Mouse (Mus musculus): ENCODE measurements around the gene Tomm40. TPM values are rescaled to one million over a fixed set of nuclear protein-coding genes. Genes with fewer than 3 reads are reported as not detected.
A peak's percentile ranks its signal among the peaks of the same experiment; 100 is the strongest.

Gene Tomm40
- polyA plus RNA-seq, 1 experiment from 2014 or later: 51.8 TPM

GRCm38 (mm10) chr7:19754065-19754464, 38.8 kb upstream of the Tomm40 start:
- Histone ChIP-seq H3K27ac (ENCODE audit: low read length) (no peak overlapping the region), H3K9ac (ENCODE audit: low read depth, low read length) (no peak overlapping the region), H3K4me3 (ENCODE audit: low read depth, low read length) (no peak overlapping the region), H3K4me2 (ENCODE audit: low read depth, low read length) (no peak overlapping the region), H3K27me3 (ENCODE audit: control insufficient read depth, insufficient read depth, low read depth, low read length) (no peaks in the 10 kb centered on the region), H3K36me3 (ENCODE audit: control insufficient read depth, insufficient read depth) (no peaks in the 10 kb centered on the region), H3K9me3 (replicated peaks; ENCODE audit: control insufficient read depth, low read length) (no peaks in the 10 kb centered on the region), H3K4me1 (ENCODE audit: control insufficient read depth, low read depth, low read length) (peaks cover 15% of the 10 kb centered on the region)
- 53% methylated on average over 1 of the region's 1 CpGs for WGBS (ENCODE audit: insufficient replicate concordance)
- no peak for ATAC-seq (ENCODE audit: low read depth)

GRCm38 (mm10) chr7:19753587-19753986, 38.3 kb upstream of the Tomm40 start:
- H3K9me3 ChIP-seq (replicated peaks; ENCODE audit: control insufficient read depth, low read length): no peaks in the 10 kb centered on the region
- 35% methylated on average over 7 of the region's 7 CpGs for WGBS (ENCODE audit: insufficient replicate concordance)

DNA sequence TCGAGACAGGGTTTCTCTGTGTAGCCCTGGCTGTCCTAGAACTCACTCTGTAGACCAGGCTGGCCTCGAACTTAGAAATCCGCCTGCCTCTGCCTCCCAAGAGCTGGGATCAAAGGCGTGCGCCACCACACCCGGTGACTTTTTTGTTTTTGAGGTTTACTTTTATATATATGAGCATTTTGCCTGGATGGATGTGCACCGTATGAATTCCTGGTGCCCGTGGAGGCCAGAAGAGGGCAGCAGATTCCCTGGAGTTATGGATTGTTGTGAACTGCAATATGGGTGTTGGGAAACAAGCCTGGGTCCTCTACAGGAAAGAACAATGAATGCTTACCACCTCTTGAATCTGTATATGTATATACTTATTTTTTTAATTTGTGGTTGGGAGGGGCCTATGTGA, 37.4 kb upstream of the Tomm40 start:
- no peak overlapping the region for H3K4me3 ChIP-seq (ENCODE audit: low read depth, low read length)
- H3K4me1 ChIP-seq (ENCODE audit: control insufficient read depth, low read depth, low read length): peaks cover 29% of the 10 kb centered on the region
- 65% methylated on average over 8 of the region's 8 CpGs for WGBS (ENCODE audit: insufficient replicate concordance)
- no peaks in the 10 kb centered on the region for H3K9me3 ChIP-seq (replicated peaks; ENCODE audit: control insufficient read depth, low read length)
- H3K9ac ChIP-seq (ENCODE audit: low read depth, low read length): no peak overlapping the region
- H3K4me2 ChIP-seq (ENCODE audit: low read depth, low read length): no peak overlapping the region
- no peaks in the 10 kb centered on the region for H3K27me3 ChIP-seq (ENCODE audit: control insufficient read depth, insufficient read depth, low read depth, low read length)
- H3K27ac ChIP-seq (ENCODE audit: low read length): no peak overlapping the region
- no peak for ATAC-seq (ENCODE audit: low read depth)
- no peaks in the 10 kb centered on the region for H3K36me3 ChIP-seq (ENCODE audit: control insufficient read depth, insufficient read depth)

More at GRCm38 (mm10) chr7:19753587-19753986, 38.3 kb upstream of the Tomm40 start:
- no peak overlapping the region for H3K4me3 ChIP-seq (ENCODE audit: low read depth, low read length)
- H3K27me3 ChIP-seq (ENCODE audit: control insufficient read depth, insufficient read depth, low read depth, low read length): no peaks in the 10 kb centered on the region
- no peak overlapping the region for H3K9ac ChIP-seq (ENCODE audit: low read depth, low read length)
- ATAC-seq (ENCODE audit: low read depth): no peak
- peaks cover 20% of the 10 kb centered on the region for H3K4me1 ChIP-seq (ENCODE audit: control insufficient read depth, low read depth, low read length)
- no peaks in the 10 kb centered on the region for H3K36me3 ChIP-seq (ENCODE audit: control insufficient read depth, insufficient read depth)
- no peak overlapping the region for H3K4me2 ChIP-seq (ENCODE audit: low read depth, low read length)
- no peak overlapping the region for H3K27ac ChIP-seq (ENCODE audit: low read length)

DNA sequence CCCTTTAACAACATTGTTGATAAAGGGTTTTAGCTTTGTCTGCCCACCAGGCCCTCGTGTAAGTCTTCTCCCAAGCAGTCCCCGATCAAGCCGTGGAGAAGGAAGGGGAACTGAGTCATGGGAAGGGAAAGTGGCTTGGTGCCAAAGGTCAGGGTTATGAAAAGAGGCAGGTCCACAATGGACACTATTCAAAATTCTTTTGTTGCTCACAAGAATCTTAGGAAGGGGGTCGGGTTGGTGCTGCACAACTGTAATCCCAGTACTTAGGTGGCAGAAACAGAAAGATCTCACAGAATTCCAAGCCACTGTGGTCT, 35.8 kb upstream of the Tomm40 start:
- Histone ChIP-seq H3K27ac (ENCODE audit: low read length) (no peak overlapping the region), H3K9me3 (replicated peaks; ENCODE audit: control insufficient read depth, low read length) (no peaks in the 10 kb centered on the region), H3K4me1 (ENCODE audit: control insufficient read depth, low read depth, low read length) (peaks cover 36% of the 10 kb centered on the region), H3K9ac (ENCODE audit: low read depth, low read length) (no peak overlapping the region), H3K4me3 (ENCODE audit: low read depth, low read length) (no peak overlapping the region), H3K4me2 (ENCODE audit: low read depth, low read length) (no peak overlapping the region), H3K36me3 (ENCODE audit: control insufficient read depth, insufficient read depth) (no peaks in the 10 kb centered on the region), H3K27me3 (ENCODE audit: control insufficient read depth, insufficient read depth, low read depth, low read length) (no peaks in the 10 kb centered on the region)
- 15% methylated on average over 4 of the region's 4 CpGs for WGBS (ENCODE audit: insufficient replicate concordance)
- no peak for ATAC-seq (ENCODE audit: low read depth)

GRCm38 (mm10) chr7:19750217-19751069, 35.2 kb upstream of the Tomm40 start, which contains the start of gene Nectin2:
Nectin2 (minus strand) TSS chr7:19750483.
- H3K9me3 ChIP-seq (replicated peaks; ENCODE audit: control insufficient read depth, low read length): no peaks in the 10 kb centered on the region
- peak within 1 kb of the TSS; percentile 93 for H3K4me2 ChIP-seq (ENCODE audit: low read depth, low read length)
- H3K27ac ChIP-seq (ENCODE audit: low read length): peak within 1 kb of the TSS; percentile 65
- no peaks in the 10 kb centered on the region for H3K27me3 ChIP-seq (ENCODE audit: control insufficient read depth, insufficient read depth, low read depth, low read length)
- ATAC-seq (ENCODE audit: low read depth): peak; percentile 69
- H3K9ac ChIP-seq (ENCODE audit: low read depth, low read length): peak within 1 kb of the TSS; percentile 69
- H3K4me3 ChIP-seq (ENCODE audit: low read depth, low read length): peak within 1 kb of the TSS; percentile 67
- no peaks in the 10 kb centered on the region for H3K36me3 ChIP-seq (ENCODE audit: control insufficient read depth, insufficient read depth)
- peaks cover 36% of the 10 kb centered on the region for H3K4me1 ChIP-seq (ENCODE audit: control insufficient read depth, low read depth, low read length)
- 17% methylated on average over 19 of the region's 19 CpGs for WGBS (ENCODE audit: insufficient replicate concordance)

- ATAC-seq (ENCODE audit: low read depth): peak; percentile 92
- peak overlapping the region; percentile 69 for H3K9ac ChIP-seq (ENCODE audit: low read depth, low read length)
- peaks cover 36% of the 10 kb centered on the region for H3K4me1 ChIP-seq (ENCODE audit: control insufficient read depth, low read depth, low read length)
- under 1% methylated on average over 46 of the region's 46 CpGs for WGBS (ENCODE audit: insufficient replicate concordance)
- no peaks in the 10 kb centered on the region for H3K9me3 ChIP-seq (replicated peaks; ENCODE audit: control insufficient read depth, low read length)
- peak overlapping the region; percentile 67 for H3K4me3 ChIP-seq (ENCODE audit: low read depth, low read length)
- H3K4me2 ChIP-seq (ENCODE audit: low read depth, low read length): peak overlapping the region; percentile 93
- H3K36me3 ChIP-seq (ENCODE audit: control insufficient read depth, insufficient read depth): no peaks in the 10 kb centered on the region
- H3K27me3 ChIP-seq (ENCODE audit: control insufficient read depth, insufficient read depth, low read depth, low read length): no peaks in the 10 kb centered on the region
- H3K27ac ChIP-seq (ENCODE audit: low read length): peak overlapping the region; percentile 46; the same call in 1 of the 2 replicates
These were observed 34.4 kb upstream of the Tomm40 start for GRCm38 (mm10) chr7:19749389-19750216.

DNA sequence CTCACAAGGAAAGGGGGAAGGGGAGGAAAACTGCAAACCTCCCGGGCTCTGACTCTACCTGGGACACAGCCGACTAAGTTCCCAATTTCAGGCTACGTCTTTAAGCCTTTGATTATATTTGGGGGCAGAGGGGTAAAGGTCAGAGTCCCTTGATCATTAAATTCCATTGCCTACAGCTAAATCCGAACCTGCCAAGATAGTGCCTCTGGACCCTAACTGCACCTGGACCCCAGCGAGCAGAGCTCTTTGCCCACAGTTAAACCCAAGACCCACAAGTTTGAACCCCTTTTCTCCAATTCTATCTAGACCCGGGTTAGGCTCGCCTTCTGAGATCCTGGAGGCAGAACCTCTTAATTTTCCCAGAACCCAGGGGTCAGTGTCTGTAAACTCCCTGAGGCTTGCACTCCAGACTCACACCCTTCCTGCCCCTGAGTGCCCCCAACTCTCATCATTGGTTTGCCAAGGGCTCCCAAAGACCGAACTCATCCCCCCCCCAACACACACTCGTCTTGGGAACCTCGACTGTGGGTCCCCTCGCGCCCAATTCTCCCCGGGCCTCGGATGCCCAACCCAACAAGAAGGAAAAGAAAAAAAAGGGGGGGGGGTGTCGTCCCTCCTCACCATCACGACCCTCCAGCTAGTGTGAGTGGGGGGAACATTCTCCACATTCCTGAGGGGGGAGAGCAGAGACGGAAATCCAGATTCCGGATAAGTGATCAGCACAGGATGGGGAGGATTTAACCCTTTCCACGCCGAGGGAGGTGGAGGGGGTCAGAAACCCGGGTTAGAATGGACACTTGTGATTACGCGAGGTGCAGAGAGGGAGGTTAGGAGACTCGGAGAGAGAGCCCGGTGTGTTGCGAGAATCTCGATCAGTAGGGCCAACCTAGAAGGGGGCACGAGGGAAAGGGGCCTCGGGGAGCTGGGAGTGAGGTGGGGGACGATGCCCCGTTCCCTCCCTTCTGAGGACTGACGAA, 33.3 kb upstream of the Tomm40 start:
- H3K9me3 ChIP-seq (replicated peaks; ENCODE audit: control insufficient read depth, low read length): no peaks in the 10 kb centered on the region
- peak overlapping the region; percentile 46; the same call in 1 of the 2 replicates for H3K27ac ChIP-seq (ENCODE audit: low read length)
- H3K9ac ChIP-seq (ENCODE audit: low read depth, low read length): peak overlapping the region; percentile 69
- ATAC-seq (ENCODE audit: low read depth): no peak
- H3K4me1 ChIP-seq (ENCODE audit: control insufficient read depth, low read depth, low read length): peaks cover 36% of the 10 kb centered on the region
- H3K27me3 ChIP-seq (ENCODE audit: control insufficient read depth, insufficient read depth, low read depth, low read length): no peaks in the 10 kb centered on the region
- peak overlapping the region; percentile 93 for H3K4me2 ChIP-seq (ENCODE audit: low read depth, low read length)
- peak overlapping the region; percentile 67 for H3K4me3 ChIP-seq (ENCODE audit: low read depth, low read length)
- WGBS (ENCODE audit: insufficient replicate concordance): under 1% methylated on average over 32 of the region's 32 CpGs
- no peaks in the 10 kb centered on the region for H3K36me3 ChIP-seq (ENCODE audit: control insufficient read depth, insufficient read depth)

GRCm38 (mm10) chr7:19747420-19748218, 32.4 kb upstream of the Tomm40 start:
- H3K4me3 ChIP-seq (ENCODE audit: low read depth, low read length): peak overlapping the region; percentile 67
- peaks cover 38% of the 10 kb centered on the region for H3K4me1 ChIP-seq (ENCODE audit: control insufficient read depth, low read depth, low read length)
- H3K27me3 ChIP-seq (ENCODE audit: control insufficient read depth, insufficient read depth, low read depth, low read length): no peaks in the 10 kb centered on the region
- peak overlapping the region; percentile 93 for H3K4me2 ChIP-seq (ENCODE audit: low read depth, low read length)
- ATAC-seq (ENCODE audit: low read depth): no peak
- no peaks in the 10 kb centered on the region for H3K36me3 ChIP-seq (ENCODE audit: control insufficient read depth, insufficient read depth)
- H3K9ac ChIP-seq (ENCODE audit: low read depth, low read length): no peak overlapping the region
- 0 out of 2 replicates have a peak overlapping the region, but pooled peaks have one; percentile 8 for H3K27ac ChIP-seq (ENCODE audit: low read length)
- WGBS (ENCODE audit: insufficient replicate concordance): 7% methylated on average over 25 of the region's 25 CpGs
- no peaks in the 10 kb centered on the region for H3K9me3 ChIP-seq (replicated peaks; ENCODE audit: control insufficient read depth, low read length)
